Mouse (Mus musculus): Measurements from ENCODE around the gene Mtg2. TPM values are rescaled to one million over a fixed set of nuclear protein-coding genes. Genes with fewer than 3 reads are reported as not detected.

The Mtg2 gene
- polyA plus RNA-seq, 1 experiment from 2014 or later = 37.6 TPM

DNA sequence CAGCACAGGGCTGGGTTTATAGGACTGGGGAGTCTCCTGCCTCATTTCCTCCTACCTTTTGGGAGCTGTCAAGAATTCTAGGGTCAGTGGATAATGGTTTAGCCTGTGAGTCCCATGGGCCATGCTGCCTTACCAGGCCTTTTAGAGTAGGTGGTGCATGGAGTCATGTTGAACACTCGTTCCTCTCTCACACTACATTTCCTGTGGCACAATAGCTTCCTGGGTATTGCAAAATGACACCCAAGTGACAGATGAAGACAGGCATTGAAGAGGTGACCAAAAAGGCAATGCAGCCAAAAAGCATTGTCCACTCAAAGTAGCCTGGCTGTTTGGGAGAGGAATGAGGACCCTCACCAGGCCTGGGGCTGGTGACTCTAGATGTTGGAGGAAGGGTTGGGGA is 57.3 kb downstream of the Mtg2 start:
- Histone ChIP-seq H3K4me3 (replicated peaks) (no peak overlapping the region), H3K36me3 (peaks cover 11% of the 10 kb centered on the region; the same call in 1 of the 2 replicates), H3K9me3 (replicated peaks) (no peaks in the 10 kb centered on the region), H3K9ac (replicated peaks) (no peak overlapping the region), H3K27ac (replicated peaks) (peak overlapping the region; percentile 45; the same call in 1 of the 2 replicates), H3K4me1 (peaks cover 30% of the 10 kb centered on the region), H3K27me3 (replicated peaks) (no peaks in the 10 kb centered on the region), H3K4me2 (no peak overlapping the region)
- no peak for ATAC-seq (ENCODE audit: low FRiP score)
- WGBS = 47% methylated on average over 1 of the region's 1 CpGs

- 96% methylated on average over 4 of the region's 4 CpGs for WGBS
- Histone ChIP-seq H3K9me3 (replicated peaks) (no peaks in the 10 kb centered on the region), H3K4me1 (no peaks in the 10 kb centered on the region), H3K36me3 (peaks cover 4% of the 10 kb centered on the region; the same call in 1 of the 2 replicates), H3K27me3 (replicated peaks) (no peaks in the 10 kb centered on the region), H3K4me2 (no peak overlapping the region), H3K9ac (replicated peaks) (no peak overlapping the region), H3K4me3 (replicated peaks) (no peak overlapping the region), H3K27ac (replicated peaks) (no peak overlapping the region)
- ATAC-seq (ENCODE audit: low FRiP score) = no peak
Observed at GRCm38 (mm10) chr2:180133231-180133630, 62.8 kb downstream of the Mtg2 start.

- Histone ChIP-seq H3K36me3 (peaks cover 7% of the 10 kb centered on the region; the same call in 1 of the 2 replicates), H3K4me1 (no peaks in the 10 kb centered on the region), H3K9ac (replicated peaks) (no peak overlapping the region), H3K9me3 (replicated peaks) (no peaks in the 10 kb centered on the region), H3K27me3 (replicated peaks) (no peaks in the 10 kb centered on the region), H3K4me2 (no peak overlapping the region), H3K4me3 (replicated peaks) (no peak overlapping the region), H3K27ac (replicated peaks) (no peak overlapping the region)
- 91% methylated on average over 3 of the region's 3 CpGs for WGBS
- ATAC-seq (ENCODE audit: low FRiP score) = no peak
Observed at GRCm38 (mm10) chr2:180133911-180134310, 63.5 kb downstream of the Mtg2 start.

DNA sequence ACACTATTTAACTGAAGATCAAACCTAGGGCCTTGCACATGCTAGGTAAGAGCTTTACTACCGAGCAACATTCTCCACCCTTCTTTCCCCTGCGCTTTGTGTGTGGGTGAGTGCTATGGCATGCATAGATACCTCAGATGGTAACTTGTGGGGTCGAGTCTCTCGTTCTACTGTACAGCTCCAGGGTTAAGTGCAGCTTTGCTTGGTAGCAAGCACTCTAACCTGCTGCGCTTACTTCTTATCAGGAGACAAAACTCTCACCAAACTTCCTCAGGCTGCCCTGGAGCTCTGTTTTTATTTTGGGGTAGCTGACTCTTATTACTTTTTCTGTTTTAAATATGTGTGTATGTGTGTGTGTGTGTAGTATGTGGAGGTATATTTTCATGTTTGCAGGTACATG is 65.0 kb downstream of the Mtg2 start:
- no peaks in the 10 kb centered on the region for H3K27me3 ChIP-seq (replicated peaks)
- no peaks in the 10 kb centered on the region for H3K9me3 ChIP-seq (replicated peaks)
- no peak overlapping the region for H3K4me3 ChIP-seq (replicated peaks)
- no peak overlapping the region for H3K27ac ChIP-seq (replicated peaks)
- H3K4me2 ChIP-seq = no peak overlapping the region
- ATAC-seq (ENCODE audit: low FRiP score) = no peak
- no peaks in the 10 kb centered on the region for H3K4me1 ChIP-seq
- H3K36me3 ChIP-seq = peaks cover 20% of the 10 kb centered on the region
- H3K9ac ChIP-seq (replicated peaks) = no peak overlapping the region
- 92% methylated on average over 5 of the region's 5 CpGs for WGBS

Other genes starting within 250 kb of the Mtg2 start
- gene Taf4, start 93.9 kb upstream of the Mtg2 start, polyA plus RNA-seq (2015; fragmentation: Nextera tagmentation; extraction: Ambion mirVana) = 3.1 and 3.2 TPM in 2 replicates
- gene Lsm14b, start 45.6 kb upstream of the Mtg2 start, polyA plus RNA-seq (2015; fragmentation: Nextera tagmentation; extraction: Ambion mirVana) = 16.4 and 24.0 TPM in 2 replicates
- 561 and 578 TPM in 2 replicates for gene Psma7, start 28.2 kb upstream of the Mtg2 start, polyA plus RNA-seq (2015; fragmentation: Nextera tagmentation; extraction: Ambion mirVana)
- gene Ss18l1, start 28.1 kb upstream of the Mtg2 start, polyA plus RNA-seq (2015; fragmentation: Nextera tagmentation; extraction: Ambion mirVana) = 43.2 and 49.9 TPM in 2 replicates
- 1.3 and 1.9 TPM in 2 replicates for gene Hrh3, start 33.9 kb downstream of the Mtg2 start, polyA plus RNA-seq (2015; fragmentation: Nextera tagmentation; extraction: Ambion mirVana)
- gene Osbpl2, start 48.7 kb downstream of the Mtg2 start, polyA plus RNA-seq (2015; fragmentation: Nextera tagmentation; extraction: Ambion mirVana) = 63.8 and 71.8 TPM in 2 replicates
- gene Adrm1, start 100.9 kb downstream of the Mtg2 start, polyA plus RNA-seq (2015; fragmentation: Nextera tagmentation; extraction: Ambion mirVana) = 196 and 203 TPM in 2 replicates
- 1.2 and 4.4 TPM in 2 replicates for gene Lama5, start 155.3 kb downstream of the Mtg2 start, polyA plus RNA-seq (2015; fragmentation: Nextera tagmentation; extraction: Ambion mirVana)
- 382 and 405 TPM in 2 replicates for gene Rps21, start 186.8 kb downstream of the Mtg2 start, polyA plus RNA-seq (2015; fragmentation: Nextera tagmentation; extraction: Ambion mirVana)
- gene Cables2, start 202.9 kb downstream of the Mtg2 start, polyA plus RNA-seq (2015; fragmentation: Nextera tagmentation; extraction: Ambion mirVana) = 21.2 and 25.6 TPM in 2 replicates
- 0.40 TPM in 1 of 2 replicates, not detected in the other for gene Rbbp8nl, start 219.3 kb downstream of the Mtg2 start, polyA plus RNA-seq (2015; fragmentation: Nextera tagmentation; extraction: Ambion mirVana)